Comparison of ENCODE assay signal across 16 mouse cellular contexts in the genomic region with DNA sequence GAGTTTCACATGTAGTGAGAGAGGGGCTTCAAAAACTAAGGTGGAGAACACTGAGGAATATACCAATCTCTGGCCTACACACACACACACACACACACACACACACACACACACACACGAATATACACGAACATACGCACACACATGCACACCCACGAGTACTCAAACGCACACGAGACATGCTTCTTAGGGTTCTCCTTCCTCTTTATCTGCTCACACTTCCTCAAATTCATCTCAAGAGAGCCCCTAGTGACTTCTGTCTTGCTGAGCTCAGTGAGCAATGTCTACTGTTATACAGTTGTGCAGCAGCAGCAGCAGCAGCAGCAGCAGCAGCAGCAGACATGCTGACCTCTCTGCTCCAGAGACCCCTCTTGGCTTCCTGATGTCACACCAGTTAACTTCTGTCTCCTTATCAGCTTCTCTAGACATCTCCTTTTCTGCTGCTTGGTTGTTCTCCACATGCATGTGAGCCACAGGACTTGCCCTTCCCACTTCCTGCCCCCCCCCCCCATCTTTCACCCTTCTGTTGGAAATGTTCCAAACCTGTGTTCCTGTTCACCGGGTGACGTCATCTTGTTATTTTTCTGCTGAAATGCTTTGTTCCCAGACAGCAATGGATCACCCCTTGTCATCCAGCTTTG.
DNase-seq lines count a peak whose midpoint lies in the region; ATAC-seq and TF ChIP-seq lines count a peak whose summit lies in the region.
"Had no signal": no experiment of that assay in that cellular context is flagged by ENCODE, and none has a peak within 500 bp of the region (broad histone marks: within the 10 kb centered on the region; RNA-seq: fewer than 3 reads in every experiment).

No protein-coding gene starts in this region.

- H3K4me3 ChIP-seq in heart, adult 2 months = no peak overlapping the region
- H3K4me3 ChIP-seq in neural tube, embryonic 15.5 days (replicated peaks) = no peak overlapping the region
- H3K4me3 ChIP-seq in midbrain, embryonic 11.5 days (ENCODE audit: low read depth, low read length) = no peak overlapping the region
- H3K4me3 ChIP-seq: embryonic facial prominence, embryonic 13.5 days; forebrain, embryonic 15.5 days; megakaryocyte, embryonic 14.5 days; myocyte had no signal

- no peak for TF ChIP-seq CTCF in heart, adult 2 months (IDR thresholded peaks at IDR 0.05)

- no peak for TF ChIP-seq POLR2A in heart, adult 2 months (IDR thresholded peaks at IDR 0.05; ENCODE audit: insufficient read depth, low read depth, low read length)

- no peaks in the 10 kb centered on the region for H3K9me3 ChIP-seq in neural tube, embryonic 15.5 days (replicated peaks)
- no peaks in the 10 kb centered on the region for H3K9me3 ChIP-seq in midbrain, embryonic 11.5 days (ENCODE audit: control insufficient read depth, low read length)
- H3K9me3 ChIP-seq: embryonic facial prominence, embryonic 13.5 days; forebrain, embryonic 15.5 days had no signal

- no peak for ATAC-seq in neural tube, embryonic 15.5 days (ENCODE audit: low FRiP score)
- peak; percentile 95 for ATAC-seq in common myeloid progenitor, adult 5-6 weeks (replicated peaks; ENCODE audit: low read depth, poor library complexity, severe bottlenecking)
- no peak for ATAC-seq in midbrain, embryonic 11.5 days (ENCODE audit: low FRiP score)
- ATAC-seq: forebrain, embryonic 15.5 days had no signal

- H3K9ac ChIP-seq in heart, adult 2 months (ENCODE audit: low read depth, low read length) = no peak overlapping the region
- no peak overlapping the region for H3K9ac ChIP-seq in neural tube, embryonic 15.5 days (replicated peaks)
- no peak overlapping the region for H3K9ac ChIP-seq in midbrain, embryonic 11.5 days (ENCODE audit: low read length)
- H3K9ac ChIP-seq: embryonic facial prominence, embryonic 13.5 days; forebrain, embryonic 15.5 days had no signal

- H3K4me2 ChIP-seq in neural tube, embryonic 15.5 days = no peak overlapping the region
- no peak overlapping the region for H3K4me2 ChIP-seq in midbrain, embryonic 11.5 days
- H3K4me2 ChIP-seq: embryonic facial prominence, embryonic 13.5 days; forebrain, embryonic 15.5 days had no signal

- intact Hi-C loops in heart, adult 2 months (cut with DNase I) = no loop called here

- H3K36me3 ChIP-seq in heart, adult 2 months (ENCODE audit: control insufficient read depth, insufficient read depth, low read length) = no peaks in the 10 kb centered on the region
- no peaks in the 10 kb centered on the region for H3K36me3 ChIP-seq in neural tube, embryonic 15.5 days
- no peaks in the 10 kb centered on the region for H3K36me3 ChIP-seq in midbrain, embryonic 11.5 days (ENCODE audit: control insufficient read depth, insufficient read depth, low read length)
- H3K36me3 ChIP-seq: embryonic facial prominence, embryonic 13.5 days; forebrain, embryonic 15.5 days had no signal

- H3K79me2 ChIP-seq in heart, adult 2 months (replicated peaks; ENCODE audit: control insufficient read depth, insufficient read depth, low read length) = no peaks in the 10 kb centered on the region

- no peaks in the 10 kb centered on the region for H3K4me1 ChIP-seq in heart, adult 2 months (ENCODE audit: control insufficient read depth, insufficient read depth, low read length)
- H3K4me1 ChIP-seq in neural tube, embryonic 15.5 days = peaks cover 3% of the 10 kb centered on the region; the same call in 1 of the 2 replicates
- peaks cover 3% of the 10 kb centered on the region; the same call in 1 of the 2 replicates for H3K4me1 ChIP-seq in midbrain, embryonic 11.5 days (ENCODE audit: control insufficient read depth, insufficient read depth, low read length)
- H3K4me1 ChIP-seq: embryonic facial prominence, embryonic 13.5 days had no signal

- H3K27ac ChIP-seq in heart, adult 2 months = no peak overlapping the region
- H3K27ac ChIP-seq in neural tube, embryonic 15.5 days (replicated peaks) = no peak overlapping the region
- H3K27ac ChIP-seq in midbrain, embryonic 11.5 days (ENCODE audit: low read depth, low read length) = no peak overlapping the region
- H3K27ac ChIP-seq: embryonic facial prominence, embryonic 13.5 days; forebrain, embryonic 15.5 days had no signal

- TF ChIP-seq EP300 in heart, adult 2 months (IDR thresholded peaks at IDR 0.05; ENCODE audit: insufficient read depth, low read depth, low read length) = no peak

- peak; percentile 34 for DNase-seq in heart, adult 11 months
- no peak for DNase-seq in heart, adult 2 months
- DNase-seq in neural tube, embryonic 10.5 days (ENCODE audit: extremely low spot score, low spot score) = peak; percentile 12
- DNase-seq in monocyte, adult 2 months (ENCODE audit: low read depth in 1 of 2, low spot score in 2 of 2) = peak; percentile 4 to 44
- DNase-seq in midbrain, embryonic 11.5 days (ENCODE audit: low spot score, missing footprints) = no peak
- DNase-seq in urinary bladder, postnatal 25 days (ENCODE audit: low spot score) = no peak
- DNase-seq: cerebellum, adult 9-10 months; gastrocnemius, postnatal 36 days; heart, postnatal 14 days; kidney, adult 9 months had no signal

- no peaks in the 10 kb centered on the region for H3K27me3 ChIP-seq in heart, adult 2 months (ENCODE audit: control insufficient read depth, insufficient read depth, low read length)
- H3K27me3 ChIP-seq in neural tube, embryonic 15.5 days (replicated peaks) = no peaks in the 10 kb centered on the region
- H3K27me3 ChIP-seq in midbrain, embryonic 11.5 days (ENCODE audit: control insufficient read depth, insufficient read depth, low read length) = no peaks in the 10 kb centered on the region
- H3K27me3 ChIP-seq: embryonic facial prominence, embryonic 13.5 days; forebrain, embryonic 15.5 days; megakaryocyte, embryonic 14.5 days had no signal

- 31% methylated on average over 8 of the region's 8 CpGs for WGBS in heart, adult 2 months
- WGBS in neural tube, embryonic 15.5 days = 77% methylated on average over 8 of the region's 8 CpGs
- 88% methylated on average over 8 of the region's 8 CpGs for WGBS in midbrain, embryonic 11.5 days

Comparison
In these comparisons a context has a peak if more than half of its experiments do, and no peak if none do; other contexts are left out.
1. DNase-seq: peak in heart, adult 11 months (single experiment), neural tube, embryonic 10.5 days (single experiment) and monocyte, adult 2 months (2 of 2); none in heart, adult 2 months (0 of 2), midbrain, embryonic 11.5 days (single experiment) and urinary bladder, postnatal 25 days (single experiment).